Mouse (Mus musculus) c-Kit-negative CD71-positive TER-119-positive erythroid progenitor cells, embryonic 14.5 days (primary cell): Measurements from ENCODE around the gene Erg.

Source experiments
- DNase-seq: peaks from one replicate; pipeline ENCODE4 v3.0.0-alpha.2; 2013; ENCODE audit warnings: low read depth, low spot score

Gene Erg

DNA sequence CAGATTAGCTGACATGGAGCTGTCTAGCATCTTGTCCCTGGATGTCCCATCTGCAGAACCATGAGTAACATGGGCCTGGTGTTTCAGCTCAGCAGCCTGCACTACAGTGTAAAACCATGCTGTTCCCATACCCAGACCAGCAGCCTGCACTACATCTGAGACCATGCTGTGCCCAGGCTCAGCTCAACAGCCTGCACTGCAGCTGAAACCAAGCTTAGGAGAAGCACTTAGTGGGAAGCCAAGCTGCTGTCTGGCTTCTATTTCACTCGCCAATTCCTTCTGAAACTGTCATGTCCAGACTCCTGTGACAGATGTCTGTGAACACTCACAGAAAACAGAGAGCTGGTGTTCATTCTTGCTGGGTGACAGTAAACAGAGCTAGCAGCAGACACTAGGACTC, 195.6 kb downstream of the Erg start:
- DNase-seq, result no peak

DNA sequence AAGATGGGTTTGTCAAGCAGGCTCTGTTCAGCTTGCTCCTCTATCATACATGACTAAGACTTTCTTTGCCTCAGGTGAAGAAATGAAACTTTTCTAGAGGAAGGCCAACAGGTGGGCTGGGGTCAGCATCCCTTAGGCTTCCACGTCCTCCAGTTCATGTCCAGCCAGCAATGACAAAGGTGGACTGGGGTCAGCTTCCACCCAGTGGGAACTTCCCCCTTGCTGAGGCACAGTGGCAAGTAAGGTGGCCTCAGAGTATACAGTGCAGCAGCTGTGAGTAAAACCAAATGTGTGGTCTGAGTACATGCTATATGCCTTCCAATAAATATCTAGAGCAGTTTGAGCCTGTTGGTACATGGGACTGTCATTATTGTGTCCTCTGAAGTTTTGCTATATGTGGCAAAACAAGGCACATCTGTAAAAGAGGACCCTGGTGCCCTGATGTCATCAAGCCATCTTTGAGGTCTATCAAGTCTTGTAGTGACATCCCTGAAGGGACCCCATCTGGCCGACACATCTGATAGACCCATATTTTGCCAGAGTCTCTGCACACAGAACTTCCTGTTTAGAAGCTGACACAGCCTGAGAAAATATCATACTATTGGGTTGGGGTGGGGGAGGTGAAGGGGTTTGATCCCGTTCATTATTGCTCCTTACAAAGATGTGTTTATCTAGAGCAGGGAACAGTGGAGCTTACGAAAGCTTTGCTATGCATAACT, 197.4 kb downstream of the Erg start:
- no peak for DNase-seq

DNA sequence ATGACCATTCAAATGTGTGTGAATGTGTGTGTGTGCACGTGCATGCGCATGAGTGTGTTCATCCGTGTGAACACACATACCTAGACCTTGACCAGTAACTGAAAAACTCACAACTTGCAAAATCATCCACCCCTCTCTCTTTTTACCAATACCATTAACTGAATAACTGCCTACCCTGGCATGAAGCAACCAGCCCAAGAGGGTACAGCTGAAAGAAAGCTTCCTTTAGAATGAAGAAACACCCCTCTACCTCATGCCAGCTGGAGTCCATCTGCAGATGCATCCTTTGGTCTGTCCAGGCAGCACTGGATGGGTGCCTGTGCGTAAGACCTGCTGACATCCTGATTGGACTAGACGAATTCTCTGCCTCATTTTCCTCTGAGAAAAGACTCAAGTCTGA, 198.1 kb downstream of the Erg start:
- DNase-seq, result no peak

DNA sequence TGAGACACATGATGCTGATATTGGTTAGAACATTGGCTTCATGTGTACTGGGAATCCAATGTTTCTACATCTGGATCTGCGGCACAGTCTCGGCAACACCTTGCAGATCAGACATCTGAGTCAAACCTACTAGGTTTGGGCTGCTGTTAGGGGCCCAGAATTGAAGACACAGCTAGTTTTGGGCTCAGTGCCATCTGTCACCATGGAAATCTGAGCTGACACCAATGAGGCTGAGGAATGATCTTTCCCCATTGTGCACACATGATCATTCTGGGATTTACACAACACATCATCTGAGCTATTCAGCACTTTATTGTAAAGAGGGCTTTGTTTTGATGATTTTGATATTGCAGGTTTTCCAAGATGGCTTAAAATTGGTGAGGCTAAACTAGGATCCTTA, 199.4 kb downstream of the Erg start:
- DNase-seq, result no peak

DNA sequence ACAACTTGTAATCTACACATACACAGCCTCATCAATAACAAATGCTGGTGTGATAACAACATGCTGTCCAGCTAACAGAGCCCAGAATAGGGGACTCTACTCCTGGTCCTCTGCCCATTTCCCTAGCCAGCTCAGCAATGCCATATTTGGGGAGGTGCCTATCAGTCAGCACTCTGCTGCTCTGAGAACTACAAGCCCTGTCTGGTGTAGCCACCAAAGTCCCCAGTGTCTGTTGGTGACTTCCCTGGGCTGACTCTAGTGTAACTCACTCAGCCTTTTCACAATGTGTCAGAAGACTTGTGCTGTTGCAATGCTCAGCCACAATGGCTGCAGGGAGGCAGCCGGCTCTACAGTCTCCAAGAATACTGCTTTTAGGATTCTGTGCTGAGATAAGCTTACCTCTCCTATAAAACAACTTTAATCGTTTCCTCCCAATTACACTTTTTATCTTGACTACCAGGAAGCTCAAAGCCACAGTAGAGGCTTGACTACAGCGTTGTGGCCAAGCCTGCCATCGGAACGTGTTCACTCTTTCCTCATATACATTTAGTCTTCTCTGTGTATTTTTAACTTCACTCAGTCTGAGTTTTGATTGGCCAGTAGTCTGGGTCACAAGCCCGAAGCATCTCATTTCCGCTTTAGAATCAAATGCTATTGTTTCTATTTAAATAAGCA, 201.0 kb downstream of the Erg start:
- no peak for DNase-seq

DNA sequence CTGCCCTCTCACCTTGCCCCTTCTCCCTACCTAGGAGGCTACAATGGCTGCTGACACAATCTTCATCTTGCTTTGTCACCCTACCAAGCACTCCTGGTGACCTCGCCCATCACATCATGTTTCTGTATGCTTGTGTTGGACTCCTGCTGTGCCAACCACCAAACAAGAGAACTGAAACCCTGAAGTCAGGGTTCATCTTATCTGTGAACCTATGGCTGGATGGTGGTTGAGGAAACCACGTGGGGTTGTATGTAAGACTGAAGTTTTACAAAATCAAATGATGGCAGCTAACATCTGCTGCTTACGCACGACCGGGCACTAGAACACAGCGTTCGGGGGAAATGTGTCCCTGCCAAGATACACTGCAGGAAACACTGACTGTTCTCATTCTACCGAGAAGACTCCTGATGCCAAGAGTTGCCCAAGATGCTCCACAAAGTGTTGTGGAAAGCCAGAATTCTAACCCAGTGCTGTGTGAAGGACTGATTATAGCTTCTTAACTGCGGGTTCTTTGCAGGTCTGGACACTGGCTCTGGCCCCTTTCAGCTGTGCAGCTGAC, 201.7 kb downstream of the Erg start:
- no peak for DNase-seq

DNA sequence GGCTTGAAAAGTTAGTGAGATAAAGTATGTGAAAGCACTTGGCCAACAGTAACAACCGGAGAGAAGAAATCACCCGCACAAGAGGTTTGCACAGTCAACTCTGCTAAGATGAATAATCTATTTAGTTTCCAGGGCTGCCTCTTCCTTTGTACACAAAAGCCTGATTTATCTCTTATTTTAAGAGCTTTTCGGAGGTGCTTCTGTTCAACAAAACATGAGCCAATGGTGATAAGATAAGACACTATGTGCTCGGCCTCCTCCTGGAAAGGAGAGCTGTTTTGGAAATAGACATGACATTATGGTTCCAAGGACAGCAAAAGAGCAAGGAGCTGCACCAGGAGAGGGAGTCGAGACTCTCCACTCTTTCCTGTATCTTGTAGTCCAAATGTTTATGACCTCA, 204.1 kb downstream of the Erg start:
- DNase-seq, result no peak

DNA sequence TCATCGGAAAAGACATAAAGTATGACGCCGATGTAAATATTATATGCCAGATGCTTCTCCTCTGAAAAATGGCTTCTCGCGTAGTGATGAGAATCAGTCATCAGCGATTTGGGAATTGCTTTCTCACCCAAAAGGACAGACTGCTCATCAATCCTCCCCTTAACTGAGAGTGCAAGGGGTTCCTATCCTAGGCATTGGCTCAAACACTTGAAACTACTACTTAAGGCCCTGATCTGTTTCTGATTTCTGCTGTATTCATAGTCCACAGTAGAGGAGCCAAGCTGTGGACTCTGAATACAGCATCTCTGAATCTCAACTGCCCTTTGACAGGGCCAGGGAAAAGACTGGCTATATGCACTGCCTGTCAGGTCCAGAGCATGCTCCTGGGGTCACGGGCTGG, 209.6 kb downstream of the Erg start:
- DNase-seq, result no peak

DNA sequence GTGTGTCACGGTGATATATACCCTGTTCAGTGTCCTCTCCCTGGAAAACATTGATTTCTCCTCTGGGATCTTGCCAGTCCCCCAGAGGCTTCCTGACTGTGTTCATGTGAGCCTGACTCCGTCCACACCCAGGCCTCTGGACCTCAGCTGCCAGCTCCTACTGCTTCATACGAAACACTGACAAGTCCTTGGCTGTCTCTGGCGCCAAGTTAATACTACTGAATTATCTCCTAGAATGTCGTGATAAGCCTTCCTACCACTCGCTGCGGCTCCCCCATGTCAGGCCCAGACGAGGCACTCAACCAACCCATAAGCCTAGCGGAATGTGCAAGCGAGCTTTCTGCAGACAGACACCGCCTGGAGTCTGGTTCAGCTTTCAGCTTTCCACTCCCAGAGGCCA, 210.0 kb downstream of the Erg start:
- DNase-seq, result no peak

DNA sequence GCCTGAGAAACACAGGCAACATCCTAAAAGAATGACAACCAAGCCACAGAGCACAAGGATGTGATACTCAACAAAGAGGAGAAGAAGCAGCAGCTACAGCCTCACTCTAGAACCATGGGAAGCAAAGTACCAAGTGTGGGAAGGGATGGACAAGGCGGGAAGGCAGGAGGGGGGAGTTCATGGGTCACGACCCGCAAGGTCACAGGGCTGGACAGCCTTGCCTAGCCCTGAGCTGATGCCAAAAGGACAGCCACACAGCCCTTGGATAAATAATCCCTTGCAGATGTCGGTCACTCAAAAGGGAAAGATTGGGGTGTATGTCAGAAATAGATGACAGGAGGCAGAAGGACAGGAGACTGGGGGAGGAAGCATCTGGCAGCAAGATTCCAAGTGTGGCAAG, 211.7 kb downstream of the Erg start:
- no peak for DNase-seq

DNA sequence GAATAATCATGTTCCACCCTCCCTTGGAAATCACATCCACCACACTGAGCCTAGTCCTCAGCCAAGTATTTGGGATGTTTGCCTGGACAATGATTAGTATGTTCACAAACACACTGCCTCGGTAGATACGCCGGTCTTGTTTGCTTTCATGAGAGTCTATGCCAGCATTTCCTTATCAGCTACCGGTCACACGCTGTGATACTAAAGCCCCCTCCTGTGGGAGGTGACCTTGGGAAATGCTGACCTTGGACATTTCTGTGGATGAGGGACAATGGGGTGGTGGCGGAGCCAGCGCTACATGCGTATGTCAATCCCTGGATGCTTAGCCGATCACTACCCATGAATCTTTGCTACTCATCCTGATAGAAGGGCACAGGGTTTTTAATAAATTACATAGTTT, 213.4 kb downstream of the Erg start:
- DNase-seq, result no peak

DNA sequence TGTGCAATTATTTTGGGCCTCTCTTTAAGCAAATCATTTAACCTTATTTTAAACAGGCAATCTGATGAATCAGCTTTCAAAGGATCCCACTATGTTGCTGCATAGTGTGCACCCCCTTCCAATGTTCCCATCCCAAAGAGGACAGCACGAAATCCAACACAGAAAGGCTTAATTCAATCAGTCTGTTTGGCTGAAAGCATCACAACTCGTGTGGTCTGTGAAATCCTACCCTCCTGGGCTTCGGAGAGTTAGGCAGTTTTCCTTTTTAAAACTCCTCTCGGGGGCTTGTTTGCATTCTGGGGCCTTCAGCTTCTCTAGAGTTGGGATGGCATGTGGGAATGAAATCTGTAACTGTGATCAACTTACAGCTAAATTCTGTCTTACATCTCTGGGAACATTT, 214.7 kb downstream of the Erg start:
- no peak for DNase-seq

DNA sequence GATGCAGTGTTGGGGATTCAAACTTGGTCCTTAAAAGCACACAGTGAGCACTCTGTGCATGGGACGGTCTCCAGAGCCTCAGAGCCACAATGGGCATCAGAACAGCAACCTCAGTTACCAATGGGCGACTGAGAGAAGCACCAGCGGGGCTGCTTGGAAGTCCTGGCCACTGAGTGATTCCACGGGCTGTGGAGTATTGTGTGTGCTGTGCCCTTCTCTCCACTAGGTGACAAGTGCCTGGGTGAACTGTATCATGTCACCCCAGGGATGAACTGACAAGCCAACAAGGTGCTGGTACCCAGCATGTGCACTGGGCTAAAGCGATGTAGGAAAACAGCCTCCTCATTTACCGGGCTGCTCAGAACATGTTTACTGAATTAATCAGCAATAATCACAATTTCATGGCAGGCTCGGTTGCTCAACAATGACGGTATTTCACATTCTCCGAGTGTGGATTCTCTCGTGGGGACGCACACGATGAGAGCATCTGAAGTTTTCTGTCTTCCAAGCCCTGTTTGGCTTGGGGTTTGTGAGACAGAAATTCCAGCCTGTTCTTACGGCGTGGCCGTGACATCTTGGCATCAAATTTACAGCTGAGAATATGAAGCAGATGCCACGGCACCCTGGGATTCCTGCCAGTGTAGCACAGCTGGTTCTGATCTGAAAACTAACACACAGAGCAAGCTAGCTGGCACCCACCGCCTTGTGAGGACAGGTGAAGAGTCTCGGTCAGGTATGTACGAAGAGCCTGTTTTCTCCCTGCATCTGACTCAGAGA, 219.2 kb downstream of the Erg start:
- DNase-seq, result no peak

DNA sequence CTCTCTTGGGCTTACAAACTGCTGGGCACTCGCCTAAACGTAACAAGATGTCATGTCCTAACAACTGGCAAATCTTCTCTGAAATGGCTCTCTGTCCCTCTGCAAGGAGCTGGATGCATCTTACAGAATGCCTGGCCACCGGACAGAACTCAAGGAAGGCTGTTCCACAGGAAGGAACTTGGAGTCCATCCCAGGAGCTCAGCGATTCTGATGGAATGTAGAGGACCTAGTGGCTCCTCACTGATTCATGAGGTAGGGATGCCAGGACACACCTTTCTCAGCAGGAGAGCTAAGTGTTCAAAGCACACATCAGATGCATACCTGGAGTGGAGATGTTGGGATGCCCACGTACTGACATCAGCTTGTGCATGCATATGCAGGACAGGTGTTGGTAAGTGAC, 221.2 kb downstream of the Erg start:
- DNase-seq, result no peak

DNA sequence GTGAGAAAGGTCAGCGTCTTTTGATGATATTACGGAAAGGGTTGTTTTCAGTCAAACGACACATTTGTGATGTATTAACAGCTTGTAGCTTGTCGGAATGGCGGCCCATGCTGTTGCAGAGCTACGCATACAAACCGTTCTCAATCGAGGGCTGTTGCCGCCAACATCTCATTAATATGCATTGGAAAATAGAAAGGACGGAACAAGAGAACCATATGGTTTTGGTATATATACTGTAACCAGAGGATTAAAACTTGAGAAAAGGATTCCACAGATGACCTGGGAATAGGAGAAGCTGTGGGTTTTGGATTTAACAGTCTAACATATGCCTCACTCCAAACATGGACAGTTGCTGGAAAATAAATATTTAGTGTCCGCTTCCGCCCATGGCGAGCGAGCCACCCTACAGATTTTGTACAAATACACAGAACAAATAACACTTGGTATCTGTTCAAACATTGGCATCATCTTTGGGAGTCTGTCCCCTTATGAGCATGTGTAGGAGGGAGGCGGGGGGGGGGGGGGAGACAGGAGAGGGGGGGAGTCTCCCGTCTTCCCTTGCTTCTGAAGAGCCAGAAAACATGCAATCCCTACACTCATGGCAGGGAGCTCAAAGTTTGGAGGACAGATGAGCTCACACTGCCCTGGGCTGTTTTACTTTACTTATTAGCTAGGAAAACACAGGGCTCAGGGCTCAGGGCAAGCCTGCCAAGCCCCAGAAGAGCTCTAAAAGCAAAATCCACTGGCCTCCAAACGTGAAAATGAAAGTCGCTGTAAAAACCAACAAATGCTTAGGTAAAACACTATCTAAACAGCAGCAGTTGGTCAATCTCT, 222.5 kb downstream of the Erg start:
- no peak for DNase-seq

DNA sequence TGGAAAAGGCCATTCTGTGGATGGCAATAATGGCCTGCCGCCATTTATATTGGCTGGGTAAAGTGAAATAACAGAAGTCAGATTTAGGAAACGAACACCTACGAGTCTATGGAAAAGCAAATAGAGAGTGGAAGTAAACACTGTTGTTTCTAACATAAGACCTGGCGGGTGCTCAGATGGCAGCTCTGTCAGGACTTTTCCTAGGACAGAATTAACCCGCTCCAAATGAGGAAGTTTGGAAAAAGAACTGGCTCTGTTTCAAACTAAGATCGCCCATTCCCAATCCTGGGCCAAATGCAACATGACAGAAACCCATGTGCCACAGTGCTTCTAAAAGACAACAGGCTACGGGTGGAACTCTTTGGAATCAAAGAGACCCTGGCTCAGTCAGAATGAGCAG, 224.4 kb downstream of the Erg start:
- no peak for DNase-seq

DNA sequence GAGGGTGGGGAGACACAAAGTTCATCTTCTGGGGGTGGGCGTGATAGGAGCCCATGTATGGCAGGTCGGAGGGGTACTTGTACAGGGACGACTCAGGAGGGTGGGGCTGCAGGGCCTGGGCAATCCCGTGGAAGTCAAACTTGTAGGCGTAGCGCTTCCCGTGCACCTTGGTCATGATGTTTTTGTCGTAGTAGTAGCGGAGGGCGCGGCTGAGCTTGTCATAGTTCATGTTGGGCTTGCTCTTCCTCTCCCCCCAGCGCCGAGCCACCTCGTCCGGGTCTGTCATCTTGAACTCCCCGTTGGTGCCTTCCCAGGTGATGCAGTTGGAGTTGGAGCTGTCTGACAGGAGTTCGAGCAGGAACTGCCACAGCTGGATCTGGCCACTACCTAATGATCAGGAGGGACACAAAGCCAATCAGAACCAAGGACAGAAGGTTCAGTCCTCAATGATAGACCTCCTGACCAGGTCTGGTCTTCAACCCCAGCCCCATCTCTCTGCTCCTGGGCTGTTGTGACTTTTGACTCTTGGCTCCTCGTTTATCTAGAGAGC, 225.4 kb downstream of the Erg start:
- no peak for DNase-seq

DNA sequence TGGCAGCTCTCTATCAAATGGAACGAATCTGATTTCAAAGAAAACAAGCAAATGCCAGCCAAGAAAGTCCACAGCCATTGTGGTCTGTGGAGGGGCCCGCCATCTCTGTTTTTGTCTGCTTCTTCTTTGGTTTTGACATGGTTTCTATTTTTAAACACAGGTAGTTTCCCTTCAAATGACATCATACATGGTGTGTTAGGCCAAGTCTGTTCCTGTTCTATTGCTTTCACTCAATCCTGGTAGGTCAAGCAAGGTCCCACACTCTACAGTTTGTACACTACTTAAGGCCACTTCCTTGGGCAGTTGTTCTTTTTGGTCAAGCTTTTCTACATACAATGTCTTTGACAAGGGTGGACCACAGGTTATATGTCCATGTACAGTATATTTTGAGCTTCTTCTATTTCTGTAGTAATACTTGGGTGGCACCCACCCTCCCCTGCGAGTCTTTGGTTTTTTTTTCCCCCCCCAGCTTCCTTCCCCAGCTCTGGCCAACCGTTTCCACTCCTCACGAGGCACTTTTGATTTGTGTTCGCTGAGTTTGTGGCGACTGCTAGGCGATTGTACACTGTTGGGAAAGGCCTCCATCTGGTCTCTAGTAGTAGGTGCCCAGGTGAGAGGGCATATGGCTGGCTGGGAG, 226.1 kb downstream of the Erg start:
- DNase-seq, result no peak

DNA sequence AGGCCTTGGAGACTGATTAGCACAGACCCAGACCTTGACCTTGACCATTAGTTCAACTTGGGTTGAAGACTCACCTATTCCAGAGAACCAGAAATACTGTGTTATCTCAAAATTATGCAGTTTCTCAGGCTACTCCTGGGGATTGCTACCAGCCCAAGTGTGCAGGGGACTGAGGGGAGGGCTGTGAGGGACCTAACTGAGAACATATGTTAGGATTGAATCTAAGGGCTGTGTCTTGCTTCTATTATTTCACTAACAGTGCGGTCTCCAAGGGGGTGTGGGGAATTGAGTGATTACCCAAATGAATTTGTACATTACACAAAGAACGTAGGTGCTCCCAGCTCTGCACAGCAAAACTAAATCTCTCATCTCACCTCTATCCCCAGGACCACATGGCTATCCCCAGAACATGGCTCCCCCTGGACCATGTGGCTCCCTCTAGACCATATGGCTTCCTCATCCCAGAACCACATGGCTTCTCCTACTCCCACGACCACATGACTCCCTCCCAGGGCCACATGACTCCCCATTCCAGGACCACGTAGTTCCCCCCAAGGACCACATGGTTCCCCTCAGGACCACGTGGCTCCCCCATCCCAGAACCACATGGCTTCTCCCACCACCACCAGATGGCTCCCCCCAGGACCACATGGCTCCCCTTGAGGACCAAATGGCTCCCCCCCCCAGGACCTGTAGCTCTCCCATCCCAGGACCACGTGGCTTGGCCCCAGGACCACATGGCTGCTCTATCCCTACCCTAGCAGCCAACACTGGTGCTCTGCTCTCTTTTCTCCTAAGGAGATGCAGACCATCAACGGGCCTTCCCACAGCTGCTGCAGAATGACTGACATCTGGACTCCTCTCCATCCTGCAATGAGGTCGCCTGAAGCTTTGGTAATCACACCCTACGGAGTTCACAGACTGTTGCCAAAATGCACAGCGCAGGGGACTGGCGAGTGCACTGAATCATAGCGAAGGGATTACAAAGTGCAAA, 229.1 kb downstream of the Erg start:
- no peak for DNase-seq

DNA sequence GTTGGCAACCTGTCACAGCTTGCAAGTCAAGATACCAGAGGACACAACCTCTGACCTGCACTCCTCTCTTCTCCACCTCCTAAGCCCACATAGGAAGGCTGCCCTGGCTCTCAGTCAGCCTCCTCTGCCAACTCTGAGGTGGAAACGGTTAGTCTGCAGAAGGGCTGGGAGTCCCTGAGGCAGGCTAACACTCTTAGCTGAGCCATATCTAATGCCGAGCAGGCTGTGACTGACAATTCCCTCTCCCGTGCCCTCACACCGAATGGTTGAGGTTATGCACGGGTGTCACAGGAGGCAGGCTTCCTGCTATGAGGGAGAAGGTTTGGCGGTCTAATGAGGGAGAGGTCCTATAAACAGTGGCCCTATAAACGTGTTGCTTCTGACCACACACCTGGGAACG, 232.6 kb downstream of the Erg start:
- no peak for DNase-seq
